Mouse (Mus musculus) stomach, embryonic 16.5 days (tissue): ENCODE results near the gene Rps6ka1. TPM values are rescaled to one million over a fixed set of nuclear protein-coding genes. Genes with fewer than 3 reads are reported as not detected.
"Not testable (repeated sequence)": the region's sequence is repeated elsewhere in the genome, so short reads cannot be mapped to it uniquely, and the experiment has no call there.

Experiments
- ATAC-seq: fragments of 200-750 bp; cut with Nextera tagmentation; 2 replicates; pipeline ENCODE4 v1.8.0; 2017; ENCODE audit warnings: moderate number of reproducible peaks, moderate TSS enrichment; ENCODE audit not compliant: insufficient read depth, low FRiP score
- H3K27ac ChIP-seq: fragments of 300-500 bp; sonication (generic); 2 replicates; pipeline ENCODE4 v1.5.1; 2014; ENCODE audit warnings: low read length
- H3K27me3 ChIP-seq: fragments of 300-500 bp; sonication (generic); 2 replicates; pipeline ENCODE4 v1.6.1; 2014; ENCODE audit warnings: low read length, control low read depth, mixed read lengths; ENCODE audit not compliant: control insufficient read depth, insufficient read depth
- H3K36me3 ChIP-seq: fragments of 300-500 bp; sonication (generic); 2 replicates; pipeline ENCODE4 v1.6.1; 2014; ENCODE audit warnings: low read length; ENCODE audit not compliant: control insufficient read depth, insufficient read depth
- H3K4me1 ChIP-seq: fragments of 300-500 bp; sonication (generic); 2 replicates; pipeline ENCODE4 v1.6.1; 2014; ENCODE audit warnings: low read length, control low read depth, mixed read lengths; ENCODE audit not compliant: control insufficient read depth, insufficient read depth
- H3K4me2 ChIP-seq: fragments of 300-500 bp; sonication (generic); 2 replicates; pipeline ENCODE4 v1.6.1; 2014; ENCODE audit warnings: low read depth, low read length, mixed read lengths
- H3K4me3 ChIP-seq: fragments of 300-500 bp; sonication (generic); replicated peaks from 2 replicates; pipeline ENCODE4 v1.5.1; 2014; ENCODE audit warnings: mild to moderate bottlenecking, low read length
- H3K9ac ChIP-seq: fragments of 300-500 bp; sonication (generic); 2 replicates; pipeline ENCODE4 v1.6.1; 2014; ENCODE audit warnings: low read length
- H3K9me3 ChIP-seq: fragments of 300-500 bp; sonication (generic); replicated peaks from 2 replicates; pipeline ENCODE4 v1.6.1; 2016; ENCODE audit warnings: low read length, control low read depth; ENCODE audit not compliant: control insufficient read depth
- WGBS: fragments of 180-500 bp; shearing (Covaris S2); extraction: QIAGEN DNeasy Blood & Tissue Kit; methylation state at CpG from one replicate; pipeline ENCODE4 v1.1.7; 2014; 5-methylcytosine and 5-hydroxymethylcytosine counted together
- polyA plus RNA-seq: library from polyadenylated mRNA; unstranded; fragments of >200 nt; fragmentation: Nextera tagmentation; extraction: Ambion mirVana; gene quantifications from 2 replicates; pipeline ENCODE4 v1.2.1, GENCODE M21; 2015

Rps6ka1 gene
- polyA plus RNA-seq, 1 experiment from 2014 or later = 69.2 TPM

- Histone ChIP-seq H3K4me1 (no peaks in the 10 kb centered on the region), H3K27me3 (no peaks in the 10 kb centered on the region), H3K9ac (no peak overlapping the region), H3K4me2 (no peak overlapping the region), H3K4me3 (no peak overlapping the region), H3K9me3 (no peaks in the 10 kb centered on the region), H3K27ac (no peak overlapping the region), H3K36me3 (peaks cover 15% of the 10 kb centered on the region)
- WGBS = 85% methylated on average over 1 of the region's 1 CpGs
- no peak for ATAC-seq
These were observed 41.0 kb downstream of the Rps6ka1 start for GRCm38 (mm10) chr4:133846625-133847024.

DNA sequence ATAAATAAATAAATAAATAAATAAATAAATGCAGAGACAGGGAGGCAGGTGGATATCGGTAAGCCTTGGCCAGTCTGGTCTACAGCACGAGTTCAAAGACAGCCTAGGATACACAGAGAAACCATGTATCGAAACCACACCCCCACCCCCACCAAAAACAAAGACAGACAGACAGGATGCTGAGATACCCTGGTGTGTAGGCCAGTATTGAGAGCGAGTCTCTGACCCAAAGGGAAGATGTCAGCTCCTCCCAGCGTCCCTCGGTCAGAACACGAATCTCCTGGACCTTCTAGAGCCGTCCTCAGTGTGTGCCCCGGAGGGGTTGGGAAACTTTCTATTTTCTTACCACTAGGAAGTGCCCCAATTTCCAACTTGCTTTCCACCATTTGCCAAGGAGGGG lies 42.5 kb downstream of the Rps6ka1 start:
- WGBS = 87% methylated on average over 9 of the region's 9 CpGs

GRCm38 (mm10) chr4:133844209-133844841 lies 43.3 kb downstream of the Rps6ka1 start:
- no peak overlapping the region for H3K4me3 ChIP-seq
- H3K27me3 ChIP-seq = no peaks in the 10 kb centered on the region
- H3K4me1 ChIP-seq = no peaks in the 10 kb centered on the region
- H3K4me2 ChIP-seq = no peak overlapping the region
- no peak for ATAC-seq
- no peak overlapping the region for H3K9ac ChIP-seq
- H3K36me3 ChIP-seq = peaks cover 11% of the 10 kb centered on the region
- WGBS = 50% methylated on average over 14 of the region's 14 CpGs
- H3K27ac ChIP-seq = no peak overlapping the region
- no peaks in the 10 kb centered on the region for H3K9me3 ChIP-seq

More for the DNA sequence above, 42.5 kb downstream of the Rps6ka1 start:
- H3K9ac ChIP-seq = no peak overlapping the region
- H3K9me3 ChIP-seq = no peaks in the 10 kb centered on the region
- no peaks in the 10 kb centered on the region for H3K27me3 ChIP-seq
- no peak for ATAC-seq
- no peaks in the 10 kb centered on the region for H3K4me1 ChIP-seq
- peaks cover 11% of the 10 kb centered on the region for H3K36me3 ChIP-seq
- no peak overlapping the region for H3K4me3 ChIP-seq
- H3K27ac ChIP-seq = no peak overlapping the region
- H3K4me2 ChIP-seq = no peak overlapping the region

- WGBS = 83% methylated on average over 9 of the region's 10 CpGs
These were observed 44.4 kb downstream of the Rps6ka1 start for GRCm38 (mm10) chr4:133842992-133843737.

GRCm38 (mm10) chr4:133841756-133842483 lies 45.7 kb downstream of the Rps6ka1 start:
- not testable (repeated sequence) for H3K27me3 ChIP-seq, H3K4me3 ChIP-seq, H3K4me2 ChIP-seq, H3K27ac ChIP-seq, H3K9ac ChIP-seq, H3K9me3 ChIP-seq, H3K4me1 ChIP-seq, ATAC-seq, H3K36me3 ChIP-seq
- WGBS = 82% methylated on average over 7 of the region's 7 CpGs

More at GRCm38 (mm10) chr4:133842992-133843737, 44.4 kb downstream of the Rps6ka1 start:
- Histone ChIP-seq H3K4me1 (no peaks in the 10 kb centered on the region), H3K27me3 (no peaks in the 10 kb centered on the region), H3K27ac (no peak overlapping the region), H3K36me3 (peaks cover 7% of the 10 kb centered on the region; the same call in 1 of the 2 replicates), H3K4me3 (no peak overlapping the region), H3K9me3 (no peaks in the 10 kb centered on the region), H3K4me2 (no peak overlapping the region), H3K9ac (no peak overlapping the region)
- ATAC-seq = no peak

- Histone ChIP-seq H3K27ac (no peak overlapping the region), H3K9ac (no peak overlapping the region), H3K27me3 (no peaks in the 10 kb centered on the region), H3K4me3 (no peak overlapping the region), H3K9me3 (no peaks in the 10 kb centered on the region), H3K4me1 (no peaks in the 10 kb centered on the region), H3K36me3 (no peaks in the 10 kb centered on the region), H3K4me2 (no peak overlapping the region)
- ATAC-seq = peak; percentile 77; the same call in 1 of the 2 replicates
- WGBS = 25% methylated on average over 9 of the region's 9 CpGs
These were observed 46.6 kb downstream of the Rps6ka1 start for GRCm38 (mm10) chr4:133841035-133841434.

GRCm38 (mm10) chr4:133840501-133840900 lies 47.1 kb downstream of the Rps6ka1 start:
- 94% methylated on average over 7 of the region's 7 CpGs for WGBS
- Histone ChIP-seq H3K9ac (no peak overlapping the region), H3K9me3 (no peaks in the 10 kb centered on the region), H3K4me2 (no peak overlapping the region), H3K36me3 (no peaks in the 10 kb centered on the region), H3K4me1 (no peaks in the 10 kb centered on the region), H3K27ac (no peak overlapping the region), H3K27me3 (no peaks in the 10 kb centered on the region), H3K4me3 (no peak overlapping the region)
- no peak for ATAC-seq

DNA sequence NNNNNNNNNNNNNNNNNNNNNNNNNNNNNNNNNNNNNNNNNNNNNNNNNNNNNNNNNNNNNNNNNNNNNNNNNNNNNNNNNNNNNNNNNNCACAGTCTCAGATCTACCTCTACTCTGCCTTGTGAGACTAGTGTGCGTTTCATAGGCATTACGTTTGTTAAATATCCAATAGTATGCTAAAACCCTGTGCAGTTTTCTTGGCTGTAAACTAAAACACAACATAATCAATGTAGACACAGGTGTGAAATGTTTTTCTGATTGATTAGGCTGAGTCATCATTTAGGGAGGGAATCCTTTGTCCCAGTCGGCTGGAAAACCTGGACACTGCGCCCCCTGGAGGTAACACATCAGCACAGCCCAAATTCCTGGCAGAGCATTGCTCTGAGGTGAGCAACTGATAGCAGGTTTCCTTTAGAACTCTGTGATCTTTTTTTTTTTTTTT lies 48.2 kb downstream of the Rps6ka1 start:
- ATAC-seq = no peak
- 67% methylated on average over 4 of the region's 4 CpGs for WGBS
- no peak overlapping the region for H3K4me3 ChIP-seq
- no peaks in the 10 kb centered on the region for H3K4me1 ChIP-seq
- H3K27ac ChIP-seq = no peak overlapping the region
- H3K4me2 ChIP-seq = no peak overlapping the region
- no peaks in the 10 kb centered on the region for H3K27me3 ChIP-seq
- H3K9me3 ChIP-seq = no peaks in the 10 kb centered on the region
- H3K36me3 ChIP-seq = no peaks in the 10 kb centered on the region
- no peak overlapping the region for H3K9ac ChIP-seq

GRCm38 (mm10) chr4:133836575-133836974 lies 51.0 kb downstream of the Rps6ka1 start:
- Histone ChIP-seq H3K4me3 (no peak overlapping the region), H3K4me1 (no peaks in the 10 kb centered on the region), H3K27ac (no peak overlapping the region), H3K9ac (no peak overlapping the region), H3K36me3 (no peaks in the 10 kb centered on the region), H3K4me2 (no peak overlapping the region), H3K27me3 (no peaks in the 10 kb centered on the region), H3K9me3 (no peaks in the 10 kb centered on the region)
- ATAC-seq = no peak
- WGBS = 56% methylated on average over 10 of the region's 10 CpGs
